Mouse (Mus musculus) retina, postnatal 7 days (tissue): ENCODE results near the gene Tmcc3.
A peak's percentile ranks its signal among the peaks of the same experiment; 100 is the strongest.

Source experiments
- DNase-seq: peaks from one replicate; pipeline ENCODE4 v3.0.0-alpha.2; 2012; ENCODE audit warnings: low read depth, low spot score

The Tmcc3 gene

DNA sequence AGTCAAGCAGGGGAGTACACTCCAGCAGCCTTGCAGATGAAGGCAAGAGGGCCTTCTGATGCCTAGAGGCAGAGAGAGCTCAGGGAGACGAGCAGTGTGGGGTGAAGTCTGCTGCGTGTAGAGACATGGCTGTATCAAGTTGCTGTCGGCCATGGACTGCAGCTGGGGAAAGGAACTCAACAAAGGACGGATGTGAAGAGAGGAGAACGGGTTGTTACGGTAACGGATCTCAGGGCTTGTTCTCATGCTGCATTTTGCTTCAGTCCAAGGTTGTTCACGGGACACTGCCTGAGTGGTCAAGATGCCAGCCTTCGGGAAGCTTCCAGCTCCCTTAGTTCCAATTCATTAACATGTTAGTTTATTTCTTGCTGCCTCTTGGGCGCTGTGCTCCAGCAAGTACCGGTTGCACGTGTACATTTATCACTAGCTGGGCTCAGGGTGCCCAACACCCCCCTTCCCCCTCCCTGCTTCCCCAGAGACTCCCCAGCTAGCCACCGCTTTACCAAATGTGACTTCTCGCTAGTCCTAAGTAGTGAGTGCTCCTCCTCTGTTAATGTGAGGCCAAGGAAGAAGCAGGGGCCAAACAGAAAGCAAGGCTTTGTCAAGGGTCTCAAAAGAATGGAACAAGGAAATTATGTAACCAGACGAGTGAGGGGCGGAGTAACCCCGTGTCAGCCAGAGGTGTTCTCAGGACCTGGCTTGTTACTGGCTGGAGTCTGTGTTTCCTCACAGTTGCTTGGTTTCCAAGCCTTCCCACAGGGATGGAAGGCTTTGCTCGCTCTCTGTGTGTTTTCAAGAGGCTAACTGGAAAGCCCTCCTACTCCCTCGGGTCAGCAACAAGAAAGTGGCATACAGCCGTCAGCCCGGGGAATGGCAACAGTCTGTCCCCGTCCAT, 104.4 kb downstream of the Tmcc3 start:
- DNase-seq, result no peak

DNA sequence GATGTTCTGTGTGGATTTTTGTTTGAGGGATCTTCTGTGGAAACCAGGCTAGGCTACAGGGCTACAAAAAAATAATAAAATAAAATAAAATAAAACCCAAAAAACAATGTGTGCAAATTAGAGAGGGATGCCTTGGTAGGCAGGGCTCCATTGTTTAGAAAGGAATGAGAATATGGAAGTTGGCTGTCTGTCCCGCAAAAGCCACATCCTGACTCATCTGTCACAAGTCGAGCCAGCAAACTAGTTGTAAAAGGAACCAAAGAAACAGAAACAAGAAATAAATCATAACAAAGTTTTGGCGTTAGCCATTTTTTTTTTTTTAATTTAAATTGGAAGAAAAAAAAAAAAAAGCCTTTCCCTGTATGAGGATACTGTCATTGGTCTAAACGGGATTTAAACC, 105.9 kb downstream of the Tmcc3 start:
- DNase-seq, result no peak

DNA sequence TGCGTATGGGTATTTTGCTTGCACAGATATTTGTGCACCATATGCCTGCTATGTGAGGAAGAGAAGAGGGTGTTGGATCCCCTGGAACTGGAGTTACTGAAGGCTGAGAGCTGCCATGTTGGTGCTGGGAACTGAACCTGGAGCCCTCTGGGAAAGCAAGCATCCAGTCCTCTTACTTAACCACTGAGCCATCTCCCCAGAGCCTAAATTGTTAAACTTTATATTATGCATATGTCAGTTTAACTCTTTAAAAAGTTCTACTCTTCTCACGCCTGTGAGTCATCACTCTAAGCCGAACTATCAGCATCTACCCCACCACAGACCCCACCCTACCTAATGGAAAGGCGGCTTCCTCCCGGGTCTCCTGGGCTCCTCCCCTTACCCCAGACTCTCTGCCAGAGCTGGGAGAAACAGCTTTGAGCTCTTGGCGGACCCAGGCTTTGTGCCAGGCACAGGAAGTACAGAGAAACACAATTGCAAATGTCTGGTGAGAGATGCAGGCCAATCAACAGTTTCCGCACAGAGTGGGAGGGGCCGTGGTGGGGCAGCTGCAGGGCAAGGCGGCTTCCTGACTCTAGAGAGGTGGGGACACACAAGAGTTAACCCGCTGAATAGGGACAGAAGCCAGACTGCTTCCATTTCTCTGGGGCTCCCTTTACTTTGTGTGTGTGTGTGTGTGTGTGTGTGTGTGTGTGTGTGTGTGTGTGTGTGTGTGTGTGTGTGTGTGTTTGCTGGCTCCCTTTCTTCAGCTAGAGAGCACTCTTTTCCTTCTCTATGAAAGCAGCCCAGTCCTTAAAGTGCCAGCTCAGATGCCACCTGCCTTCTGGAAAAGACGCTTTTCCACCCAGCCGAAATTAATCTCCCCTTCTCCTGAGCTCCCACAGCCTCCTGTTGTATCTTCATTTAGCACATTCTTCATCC, 114.5 kb downstream of the Tmcc3 start:
- DNase-seq, result no peak

DNA sequence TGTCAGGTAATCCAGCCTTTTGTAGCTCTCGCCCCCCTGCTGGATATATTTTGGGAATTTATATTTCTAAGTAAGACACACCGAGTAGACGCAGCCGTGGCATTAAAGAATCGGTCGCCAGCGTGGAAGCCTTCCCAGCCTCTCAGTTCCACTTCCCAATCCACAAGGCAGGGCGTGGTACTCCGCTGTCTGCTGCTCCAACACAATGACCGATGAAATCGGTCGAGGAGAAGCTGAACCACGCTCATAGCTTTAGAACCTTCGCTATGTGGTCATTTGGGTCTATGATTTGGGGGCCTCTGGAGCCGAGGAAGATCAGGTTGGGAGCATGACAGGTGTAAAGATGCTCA, 115.1 kb downstream of the Tmcc3 start:
- no peak for DNase-seq

DNA sequence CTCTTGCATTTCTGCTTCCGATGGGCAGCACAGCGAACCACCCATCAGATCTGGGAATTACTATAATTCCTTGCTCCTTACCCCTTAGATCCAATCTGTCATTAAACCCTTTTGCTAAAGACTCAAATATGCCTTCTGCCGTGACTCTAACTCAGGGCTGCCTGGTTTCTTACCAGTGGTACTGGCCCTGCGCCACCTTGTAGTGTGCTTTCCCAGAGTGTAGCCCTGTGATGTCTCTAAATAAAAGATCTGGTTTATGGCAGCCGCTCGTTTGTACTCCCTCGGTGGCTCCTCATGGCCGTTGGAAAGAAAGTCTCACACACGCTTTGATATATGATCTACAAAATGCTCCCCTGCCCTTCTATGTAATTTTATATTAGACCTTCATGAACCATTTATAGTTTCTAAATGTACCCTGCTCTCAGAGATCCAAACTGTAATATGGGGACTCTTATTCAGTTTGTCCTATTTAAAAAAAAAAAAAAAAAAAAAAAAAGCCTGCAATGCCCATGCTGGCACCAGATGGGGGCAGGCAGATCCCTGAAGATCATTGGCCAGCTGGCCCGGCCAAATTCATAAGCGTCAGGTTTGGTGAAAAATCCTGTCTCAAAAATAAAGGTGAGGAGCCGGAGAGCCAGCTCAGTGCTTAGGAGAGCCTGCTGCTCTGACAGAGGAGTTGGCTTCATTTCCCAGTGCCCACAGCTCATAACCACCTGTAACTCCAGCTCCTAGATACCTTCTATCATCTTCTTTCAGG, 116.6 kb downstream of the Tmcc3 start:
- DNase-seq, result no peak

DNA sequence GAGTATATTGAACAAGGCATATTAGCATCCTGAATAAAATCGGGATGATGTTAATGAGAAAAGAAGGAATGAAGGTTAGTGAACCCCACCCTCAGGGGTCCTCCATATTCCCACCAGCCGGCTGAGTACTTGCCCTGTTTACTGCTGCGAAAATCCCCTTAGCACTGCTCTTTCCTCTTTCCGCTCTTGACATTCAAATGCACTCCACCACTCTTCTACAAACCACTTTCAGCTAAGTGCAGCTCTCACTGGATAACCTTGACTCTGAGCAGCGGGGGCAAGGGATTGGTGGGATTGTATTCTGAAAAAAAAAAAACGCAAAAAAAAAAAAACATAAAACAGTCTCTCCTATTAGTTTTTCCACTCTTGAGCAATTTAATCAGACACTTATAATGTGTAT, 118.8 kb downstream of the Tmcc3 start:
- DNase-seq, result no peak

DNA sequence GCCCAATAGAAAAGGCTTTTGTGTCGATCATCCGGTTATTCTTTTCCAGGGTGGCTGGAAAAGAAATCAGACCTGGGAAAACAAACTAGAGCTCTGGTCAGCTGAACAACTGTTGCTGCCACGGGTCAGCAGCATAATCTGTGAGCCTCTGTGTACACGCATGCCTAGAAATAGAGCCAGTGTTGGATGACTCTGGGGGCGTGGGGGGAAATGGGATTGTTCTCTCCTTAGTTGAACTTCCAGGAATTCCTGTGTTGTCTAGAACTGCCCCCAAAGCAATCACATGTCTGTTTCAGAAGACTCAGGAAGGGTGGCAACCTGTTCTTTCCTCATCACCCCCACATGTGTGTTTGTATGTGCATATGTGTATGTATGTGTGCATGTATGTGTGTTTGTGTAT, 121.2 kb downstream of the Tmcc3 start:
- no peak for DNase-seq

DNA sequence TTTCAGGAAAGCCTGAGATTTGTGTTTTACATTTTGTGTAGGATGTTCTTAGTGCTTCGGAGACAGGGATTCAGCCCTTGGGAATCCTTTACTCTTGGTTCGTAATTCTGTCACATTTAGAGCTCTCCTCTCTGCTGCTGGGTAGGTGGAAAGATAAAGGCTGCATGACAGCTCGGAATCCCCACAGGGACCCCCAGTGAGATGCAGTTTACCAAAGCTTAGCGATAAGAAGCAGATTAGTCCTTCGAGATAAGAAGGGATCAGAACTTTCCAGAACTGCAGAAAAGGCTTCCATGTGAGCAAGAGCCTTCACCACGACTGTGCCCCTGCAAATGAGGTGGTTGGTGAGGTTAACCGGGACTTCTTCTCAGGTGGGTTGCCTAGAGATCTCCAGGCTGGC, 122.2 kb downstream of the Tmcc3 start:
- peak; percentile 42 for DNase-seq

DNA sequence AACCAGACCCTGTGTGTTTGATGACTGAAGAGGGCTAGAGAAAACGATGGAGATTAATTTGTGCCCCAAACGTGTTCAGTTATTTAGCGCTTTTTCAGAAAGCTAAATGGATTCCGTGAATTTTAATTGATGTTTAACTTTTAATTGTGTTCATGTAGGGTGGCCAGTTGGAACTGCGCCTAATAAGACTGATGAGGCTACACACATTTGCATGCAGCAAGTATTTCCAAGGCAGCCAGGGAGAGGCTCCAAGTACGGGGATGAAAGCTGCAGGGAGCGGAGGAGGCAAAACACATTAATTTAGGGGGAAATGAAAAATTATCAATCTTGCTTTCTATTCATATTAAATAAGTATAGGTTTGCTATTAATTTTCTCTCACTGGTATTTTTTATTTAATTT, 131.0 kb downstream of the Tmcc3 start:
- no peak for DNase-seq

DNA sequence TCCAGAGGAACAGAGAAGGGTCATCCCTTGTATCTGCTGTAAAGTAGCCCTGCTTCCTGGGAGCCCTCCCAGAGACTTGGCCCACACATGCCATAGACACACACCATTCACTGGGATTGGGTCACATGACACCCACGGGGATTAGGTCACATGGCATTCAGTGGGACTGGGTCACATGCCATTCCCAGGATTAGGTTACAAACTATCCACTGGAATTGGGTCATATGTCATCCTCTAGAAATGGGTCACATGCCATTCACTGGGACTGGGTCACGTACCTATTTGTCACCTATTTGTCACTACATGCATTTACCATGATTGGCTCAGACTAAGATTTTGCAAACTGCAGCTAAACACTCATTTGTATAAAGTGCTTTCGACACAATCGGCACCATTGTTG, 131.7 kb downstream of the Tmcc3 start:
- no peak for DNase-seq

DNA sequence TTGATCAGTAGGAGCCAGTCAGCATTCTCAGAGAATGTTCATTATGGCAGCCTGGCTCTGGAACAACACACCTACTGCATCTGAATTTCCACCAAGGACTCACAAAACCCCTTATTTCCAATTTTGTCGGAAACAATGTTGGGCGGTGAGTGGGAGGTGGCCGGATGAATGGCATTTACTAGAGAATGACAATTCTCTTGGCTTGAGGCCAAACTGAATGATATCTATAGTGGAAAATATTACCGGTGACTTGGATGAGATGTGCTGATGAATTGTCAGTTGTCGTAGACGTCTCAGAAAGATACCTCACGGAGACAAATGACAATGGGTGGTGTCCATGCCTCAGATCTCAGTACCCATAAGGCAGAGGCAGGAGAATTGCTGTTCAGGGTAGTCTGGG, 133.4 kb downstream of the Tmcc3 start:
- DNase-seq, result no peak

DNA sequence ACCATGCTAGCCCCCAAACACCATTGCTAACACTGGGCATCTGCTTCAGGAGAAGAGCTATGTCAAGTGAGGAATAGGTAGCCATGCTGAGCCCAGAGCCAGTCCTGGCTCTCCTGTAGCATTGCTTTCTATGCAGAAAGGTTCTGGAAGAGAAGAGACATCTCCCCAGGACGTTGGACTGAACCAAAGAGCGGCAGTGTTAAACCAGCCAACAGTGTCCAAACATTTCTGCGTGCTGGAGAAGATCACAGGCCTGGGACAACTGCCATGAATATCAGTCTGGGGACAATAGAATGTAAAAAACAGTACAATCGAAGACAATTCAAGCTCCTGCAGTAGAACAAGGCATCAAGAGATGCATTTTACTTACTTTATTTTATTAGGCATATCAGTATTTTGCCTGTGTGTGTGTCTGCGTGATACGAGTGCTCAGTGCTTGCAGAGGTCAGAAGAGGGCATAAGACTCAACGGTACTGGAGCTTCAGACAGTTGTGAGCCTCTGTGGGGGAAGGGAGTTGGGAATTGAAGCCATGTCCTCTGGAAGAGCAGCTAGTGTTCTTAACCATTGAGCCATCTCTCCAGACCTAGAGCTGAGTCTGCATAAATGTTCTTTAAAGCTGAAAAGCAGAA, 134.7 kb downstream of the Tmcc3 start:
- DNase-seq, result no peak

DNA sequence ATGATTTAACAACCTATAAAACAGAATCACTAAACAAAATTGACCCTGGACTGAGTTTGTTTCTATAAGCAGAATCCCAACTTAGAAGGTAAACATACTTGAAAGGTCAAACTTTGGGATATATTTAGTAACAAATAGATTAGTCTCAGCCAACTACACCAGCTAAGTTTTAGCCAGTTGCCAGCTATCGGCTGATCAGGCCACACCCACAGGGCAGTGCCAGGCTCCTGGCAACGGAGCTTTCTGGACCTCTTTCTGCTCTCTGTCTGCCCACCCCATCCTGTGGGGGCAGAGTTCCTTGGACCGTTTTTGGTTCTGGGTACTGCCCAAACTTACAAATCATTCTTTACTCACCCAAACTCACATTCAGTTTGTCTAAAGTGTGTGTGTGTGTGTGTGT, 137.9 kb downstream of the Tmcc3 start:
- DNase-seq, result no peak

DNA sequence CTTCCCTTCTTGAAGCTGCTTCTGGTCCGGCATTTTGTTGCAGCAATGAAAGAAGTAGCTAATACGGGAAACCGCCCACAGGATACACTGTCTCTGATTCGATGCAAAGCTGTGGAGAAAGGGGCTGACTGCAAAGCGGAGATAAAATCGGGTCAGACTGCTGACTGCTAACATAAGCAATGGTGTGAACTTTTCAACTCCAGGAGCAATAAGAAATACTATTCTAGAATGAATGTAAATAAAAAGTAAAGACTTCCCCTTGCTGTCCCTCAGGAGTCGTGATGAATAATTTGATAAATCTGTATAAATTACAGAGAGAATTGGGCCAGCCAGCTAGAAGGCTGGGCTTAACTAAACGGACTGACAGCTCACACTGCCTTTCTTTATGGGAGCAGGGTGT, 139.0 kb downstream of the Tmcc3 start:
- no peak for DNase-seq

DNA sequence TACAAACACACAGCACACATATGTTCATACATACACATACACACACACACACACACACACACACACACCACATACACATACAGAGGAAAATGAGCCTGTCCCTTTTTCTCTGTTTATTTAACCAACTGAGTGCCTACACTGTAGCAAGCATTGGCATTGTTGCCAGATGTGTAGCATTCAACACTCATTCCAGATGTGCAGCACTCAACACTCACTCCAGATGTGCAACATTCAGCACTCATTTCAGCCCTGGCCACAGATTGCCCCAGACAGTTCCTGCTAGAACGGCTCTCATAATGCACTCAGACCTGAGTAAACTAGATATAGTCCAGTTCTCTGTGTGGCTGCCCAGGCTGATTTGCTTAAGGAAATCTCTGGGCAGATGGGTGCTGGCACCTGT, 145.7 kb downstream of the Tmcc3 start:
- DNase-seq, result no peak

DNA sequence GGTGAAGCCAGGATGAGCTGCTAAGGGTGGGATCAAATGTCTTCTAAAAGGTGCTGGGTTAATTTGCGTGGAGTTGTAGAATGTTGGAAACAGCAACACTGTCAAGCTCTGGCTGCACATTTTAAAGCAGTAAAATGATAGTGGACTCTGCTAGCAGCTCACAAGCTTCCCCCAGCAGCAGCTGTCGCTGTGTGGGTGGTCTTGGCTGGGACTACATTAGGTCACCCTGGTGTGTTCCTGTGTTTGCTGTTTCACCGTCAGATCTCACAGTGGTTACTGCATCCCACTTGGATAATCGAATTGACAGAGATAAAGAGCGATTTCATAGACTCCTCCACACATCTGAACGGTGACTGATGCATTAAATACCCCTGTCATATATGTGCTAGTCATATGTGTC, 146.9 kb downstream of the Tmcc3 start:
- DNase-seq, result no peak

DNA sequence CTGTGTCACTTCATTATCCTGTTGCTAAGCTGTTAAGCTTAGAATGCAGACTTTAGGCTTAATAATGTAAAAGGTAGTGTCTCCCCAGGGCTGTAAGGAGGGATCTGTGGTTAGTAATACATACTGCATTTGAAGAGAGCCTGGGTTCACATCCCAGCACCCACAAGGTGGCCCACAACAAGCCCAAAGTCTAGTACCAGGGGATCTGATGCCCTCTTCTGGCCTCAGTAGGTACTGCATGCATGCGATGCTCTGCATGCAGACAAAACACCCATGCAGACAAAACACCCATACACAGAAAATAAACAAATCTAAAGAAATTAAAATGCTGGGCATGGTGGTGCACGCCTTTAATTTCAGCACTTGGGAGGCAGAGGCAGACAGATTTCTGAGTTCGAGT, 149.6 kb downstream of the Tmcc3 start:
- no peak for DNase-seq

DNA sequence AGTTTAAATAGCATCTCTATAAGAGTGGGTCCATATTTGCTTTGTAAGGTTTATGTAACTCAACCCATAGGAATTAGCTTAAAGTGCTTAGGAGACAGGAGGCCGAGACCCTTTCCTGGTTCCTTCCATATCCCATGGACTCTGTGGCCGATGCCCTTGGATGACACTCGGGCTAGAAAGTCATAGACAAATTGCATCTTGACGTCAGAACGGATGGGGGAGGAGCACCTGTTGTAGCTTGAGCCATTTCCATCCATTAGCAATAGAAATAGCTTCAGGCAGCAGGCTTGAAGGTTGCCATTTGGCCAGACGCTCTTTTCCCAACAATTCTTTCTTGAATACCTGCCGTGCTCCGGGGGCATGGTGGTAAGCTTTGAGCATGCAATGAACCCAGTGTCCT, 150.1 kb downstream of the Tmcc3 start:
- no peak for DNase-seq

DNA sequence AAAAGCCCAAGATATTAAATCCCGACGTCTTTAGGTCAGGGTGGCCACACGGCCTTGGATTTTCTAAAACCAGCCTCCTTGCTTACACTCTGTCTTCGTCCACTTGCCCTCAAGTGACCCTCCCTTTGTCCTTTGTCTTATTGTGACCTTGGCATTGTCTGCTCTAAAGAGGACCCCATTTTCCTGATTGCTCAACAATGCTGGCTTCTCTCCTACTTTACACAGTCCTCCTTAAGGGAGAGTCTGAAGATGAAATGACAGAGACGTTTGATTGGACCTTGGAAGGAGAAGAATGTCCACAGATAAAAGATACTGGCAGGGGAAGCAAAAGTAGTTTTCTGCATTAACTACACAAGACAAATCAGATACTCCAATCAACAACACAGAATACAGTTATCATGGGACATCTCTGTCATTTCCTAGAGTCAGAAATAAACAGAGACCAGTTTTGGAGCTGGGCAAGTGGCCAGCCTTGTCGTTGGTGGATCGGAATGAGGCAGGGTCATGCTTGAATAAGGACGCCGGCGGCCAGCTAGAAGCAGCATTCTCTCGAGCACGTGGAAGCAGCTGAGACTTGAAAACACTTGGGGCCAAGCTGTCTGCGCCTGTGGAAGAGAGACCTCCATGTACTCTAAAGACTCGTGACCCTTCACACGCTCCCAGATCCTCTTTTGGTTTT, 150.8 kb downstream of the Tmcc3 start:
- DNase-seq, result no peak

DNA sequence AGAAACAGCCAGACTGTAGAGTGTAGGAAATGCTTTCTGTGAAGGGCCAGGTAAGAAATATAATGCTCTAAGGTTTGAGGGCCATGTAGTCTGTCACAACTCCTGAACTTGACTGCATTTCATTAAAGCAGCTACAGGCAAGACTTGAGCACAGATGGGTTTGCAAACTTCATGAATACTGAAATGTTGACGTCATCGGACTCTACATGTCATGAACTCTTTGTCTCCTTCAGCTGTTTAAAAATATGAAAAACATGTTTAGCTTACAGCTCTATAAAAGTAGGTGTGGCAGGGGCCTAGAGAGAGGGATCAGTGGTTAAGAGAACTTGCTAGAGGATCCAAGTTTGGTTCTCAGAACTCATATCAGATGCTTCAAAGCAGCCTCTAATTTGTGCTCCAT, 151.7 kb downstream of the Tmcc3 start:
- DNase-seq, result no peak

DNA sequence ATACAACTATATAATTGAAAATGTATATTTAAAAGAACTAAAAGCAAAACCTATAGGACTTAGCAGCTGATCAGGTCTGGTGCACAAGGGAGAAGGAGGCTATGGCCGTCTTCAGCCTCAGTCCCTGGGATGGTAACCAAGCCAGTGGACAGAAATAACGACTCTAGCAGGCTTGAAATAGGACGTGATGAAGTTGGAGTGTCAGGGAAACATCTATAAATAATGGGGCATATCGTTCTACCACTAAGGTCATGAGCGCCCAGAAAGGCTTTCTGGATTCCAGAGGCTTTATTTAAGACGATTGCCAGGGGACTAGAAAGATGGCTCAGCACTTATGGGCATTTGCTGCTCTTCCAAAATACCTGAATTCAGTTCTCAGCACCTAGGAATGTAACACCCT, 153.9 kb downstream of the Tmcc3 start:
- DNase-seq, result no peak
